Mouse (Mus musculus): ENCODE measurements around the gene Trappc1. TPM values are rescaled to one million over a fixed set of nuclear protein-coding genes. Genes with fewer than 3 reads are reported as not detected.

Gene Trappc1
- polyA plus RNA-seq, 1 experiment from 2014 or later: 174 TPM

Other genes starting within 250 kb of the Trappc1 start
- gene Vamp2, start 235.5 kb upstream of the Trappc1 start, polyA plus RNA-seq (2016; fragmentation: Nextera tagmentation; extraction: Ambion mirVana): 63.1 and 90.1 TPM in 2 replicates
- 6.8 and 7.6 TPM in 2 replicates for gene Per1, start 228.8 kb upstream of the Trappc1 start, polyA plus RNA-seq (2016; fragmentation: Nextera tagmentation; extraction: Ambion mirVana)
- gene Hes7, start 203.6 kb upstream of the Trappc1 start, polyA plus RNA-seq (2016; fragmentation: Nextera tagmentation; extraction: Ambion mirVana): 0.07 and 0.09 TPM in 2 replicates
- 0.07 and 0.14 TPM in 2 replicates for gene 9130213A22Rik, start 201.4 kb upstream of the Trappc1 start, polyA plus RNA-seq (2016; fragmentation: Nextera tagmentation; extraction: Ambion mirVana)
- gene Aloxe3, start 198.1 kb upstream of the Trappc1 start, polyA plus RNA-seq (2016; fragmentation: Nextera tagmentation; extraction: Ambion mirVana): 0.17 and 0.25 TPM in 2 replicates
- not detected in 2 replicates for gene Alox12b, start 167.0 kb upstream of the Trappc1 start, polyA plus RNA-seq (2016; fragmentation: Nextera tagmentation; extraction: Ambion mirVana)
- gene Alox8, start 126.1 kb upstream of the Trappc1 start, polyA plus RNA-seq (2016; fragmentation: Nextera tagmentation; extraction: Ambion mirVana): 0.04 and 0.06 TPM in 2 replicates
- 0.06 and 0.20 TPM in 2 replicates for gene Gucy2e, start 86.9 kb upstream of the Trappc1 start, polyA plus RNA-seq (2016; fragmentation: Nextera tagmentation; extraction: Ambion mirVana)
- 39.9 TPM in 2 replicates for gene Cntrob, start 205 bp upstream of the Trappc1 start, polyA plus RNA-seq (2016; fragmentation: Nextera tagmentation; extraction: Ambion mirVana)
- 1.4 and 2.3 TPM in 2 replicates for gene Kcnab3, start 2.3 kb downstream of the Trappc1 start, polyA plus RNA-seq (2016; fragmentation: Nextera tagmentation; extraction: Ambion mirVana)
- gene Rnf227, start 16.5 kb downstream of the Trappc1 start, polyA plus RNA-seq (2016; fragmentation: Nextera tagmentation; extraction: Ambion mirVana): 18.1 and 24.6 TPM in 2 replicates
- gene Chd3, start 45.4 kb downstream of the Trappc1 start, polyA plus RNA-seq (2016; fragmentation: Nextera tagmentation; extraction: Ambion mirVana): 41.7 and 50.6 TPM in 2 replicates
- 145 and 146 TPM in 2 replicates for gene Naa38, start 71.5 kb downstream of the Trappc1 start, polyA plus RNA-seq (2016; fragmentation: Nextera tagmentation; extraction: Ambion mirVana)
- 50.4 and 57.3 TPM in 2 replicates for gene Cyb5d1, start 71.7 kb downstream of the Trappc1 start, polyA plus RNA-seq (2016; fragmentation: Nextera tagmentation; extraction: Ambion mirVana)
- 16.9 and 21.4 TPM in 2 replicates for gene Tmem88, start 74.3 kb downstream of the Trappc1 start, polyA plus RNA-seq (2016; fragmentation: Nextera tagmentation; extraction: Ambion mirVana)
- 31.8 and 37.1 TPM in 2 replicates for gene Kdm6b, start 89.7 kb downstream of the Trappc1 start, polyA plus RNA-seq (2016; fragmentation: Nextera tagmentation; extraction: Ambion mirVana)
- 1.2 and 1.9 TPM in 2 replicates for gene Dnah2, start 225.1 kb downstream of the Trappc1 start, polyA plus RNA-seq (2016; fragmentation: Nextera tagmentation; extraction: Ambion mirVana)
- 48.8 and 53.9 TPM in 2 replicates for gene Efnb3, start 236.2 kb downstream of the Trappc1 start, polyA plus RNA-seq (2016; fragmentation: Nextera tagmentation; extraction: Ambion mirVana)